Mouse (Mus musculus) urinary bladder, adult 2 months (tissue): ENCODE results near the gene Gm2115. TPM values are rescaled to one million over a fixed set of nuclear protein-coding genes. Genes with fewer than 3 reads are reported as not detected.

Source experiments
- DNase-seq: peaks from one replicate; pipeline ENCODE4 v3.0.0; 2022; ENCODE audit warnings: low spot score
- polyA plus RNA-seq: library from polyadenylated mRNA; depleted of rRNA; stranded (reverse); fragments of >200 nt; gene quantifications from 2 replicates; pipeline ENCODE4 v1.2.3, GENCODE M21; 2012; rRNA removed

Gm2115 gene
- polyA plus RNA-seq, result 0.66 and 0.83 TPM in 2 replicates

- peak; percentile 21 for DNase-seq
These were observed at the start of gene Gm2115 for GRCm38 (mm10) chr7:84528796-84529533. TSS of gene Gm2115 (plus strand) at chr7:84528954.

- no peak for DNase-seq
These were observed 45.0 kb upstream of the Gm2115 start for GRCm38 (mm10) chr7:84483447-84484407.

- DNase-seq, result no peak
These were observed 42.3 kb upstream of the Gm2115 start for GRCm38 (mm10) chr7:84486485-84486884.

- DNase-seq, result no peak
These were observed 25.6 kb upstream of the Gm2115 start for GRCm38 (mm10) chr7:84503163-84503562.

- no peak for DNase-seq
These were observed 10.1 kb upstream of the Gm2115 start for GRCm38 (mm10) chr7:84518533-84519198.

- DNase-seq, result no peak
These were observed 7.4 kb upstream of the Gm2115 start for GRCm38 (mm10) chr7:84521329-84521728.

- DNase-seq, result no peak
These were observed 6.3 kb upstream of the Gm2115 start for GRCm38 (mm10) chr7:84522426-84522825.

GRCm38 (mm10) chr7:84526171-84526570 is 2.6 kb upstream of the Gm2115 start:
- DNase-seq, result no peak

- no peak for DNase-seq
These were observed 4.0 kb downstream of the Gm2115 start for GRCm38 (mm10) chr7:84532795-84533194.

GRCm38 (mm10) chr7:84534632-84535031 is 5.9 kb downstream of the Gm2115 start:
- DNase-seq, result no peak

- no peak for DNase-seq
These were observed 16.2 kb downstream of the Gm2115 start for GRCm38 (mm10) chr7:84544946-84545345.

GRCm38 (mm10) chr7:84546667-84547066 is 17.9 kb downstream of the Gm2115 start:
- no peak for DNase-seq

GRCm38 (mm10) chr7:84551472-84551871 is 22.7 kb downstream of the Gm2115 start:
- DNase-seq, result no peak

- no peak for DNase-seq
These were observed 26.5 kb downstream of the Gm2115 start for GRCm38 (mm10) chr7:84555294-84555693.

GRCm38 (mm10) chr7:84557332-84557731 is 28.6 kb downstream of the Gm2115 start:
- no peak for DNase-seq

- no peak for DNase-seq
These were observed 31.7 kb downstream of the Gm2115 start for GRCm38 (mm10) chr7:84560500-84560899.

- DNase-seq, result no peak
These were observed 35.5 kb downstream of the Gm2115 start for GRCm38 (mm10) chr7:84564236-84564635.

- DNase-seq, result no peak
These were observed 37.4 kb downstream of the Gm2115 start for GRCm38 (mm10) chr7:84566200-84566599.

GRCm38 (mm10) chr7:84577034-84577433 is 48.3 kb downstream of the Gm2115 start:
- no peak for DNase-seq

GRCm38 (mm10) chr7:84578841-84579240 is 50.1 kb downstream of the Gm2115 start:
- no peak for DNase-seq

- no peak for DNase-seq
These were observed 51.0 kb downstream of the Gm2115 start for GRCm38 (mm10) chr7:84579769-84580168.

- DNase-seq, result no peak
These were observed 56.3 kb downstream of the Gm2115 start for GRCm38 (mm10) chr7:84585086-84585485.
